Mouse (Mus musculus): ENCODE measurements around the gene Olfr69. TPM values are rescaled to one million over a fixed set of nuclear protein-coding genes. Genes with fewer than 3 reads are reported as not detected.
"Not testable (repeated sequence)": the region's sequence is repeated elsewhere in the genome, so short reads cannot be mapped to it uniquely, and the experiment has no call there.

The Olfr69 gene
- not detected in 2 replicates for polyA plus RNA-seq (2016; fragmentation: Nextera tagmentation; extraction: Ambion mirVana)

GRCm38 (mm10) chr7:103771494-103771893 lies at the start of gene Olfr69:
Gene Olfr69, minus strand, starts transcription at chr7:103771594.
- no peaks in the 10 kb centered on the region for H3K9me3 ChIP-seq
- no peak within 1 kb of the TSS for H3K27ac ChIP-seq
- no peak for DNase-seq (ENCODE audit: low spot score)
- 71% methylated on average over 2 of the region's 2 CpGs for WGBS
- H3K4me3 ChIP-seq = no peak within 1 kb of the TSS
- no peaks in the 10 kb centered on the region for H3K27me3 ChIP-seq (ENCODE audit: insufficient read depth, poor library complexity, severe bottlenecking)
- H3K4me1 ChIP-seq = no peaks in the 10 kb centered on the region
- H3K36me3 ChIP-seq = no peaks in the 10 kb centered on the region

GRCm38 (mm10) chr7:103815085-103815484 lies 43.7 kb upstream of the Olfr69 start:
- H3K4me1 ChIP-seq; H3K27me3 ChIP-seq (ENCODE audit: insufficient read depth, poor library complexity, severe bottlenecking); H3K27ac ChIP-seq; H3K36me3 ChIP-seq; H3K9me3 ChIP-seq; H3K4me3 ChIP-seq; DNase-seq (ENCODE audit: low spot score): not testable (repeated sequence)
- WGBS = 100% methylated on average over 1 of the region's 2 CpGs

GRCm38 (mm10) chr7:103813766-103814165 lies 42.4 kb upstream of the Olfr69 start, which contains the start of gene Hbb-bt:
Gene Hbb-bt, minus strand, starts transcription at chr7:103813996.
- H3K4me3 ChIP-seq = no peak within 1 kb of the TSS
- H3K27me3 ChIP-seq (ENCODE audit: insufficient read depth, poor library complexity, severe bottlenecking) = no peaks in the 10 kb centered on the region
- H3K9me3 ChIP-seq = no peaks in the 10 kb centered on the region
- H3K4me1 ChIP-seq = no peaks in the 10 kb centered on the region
- no peak within 1 kb of the TSS for H3K27ac ChIP-seq
- H3K36me3 ChIP-seq = no peaks in the 10 kb centered on the region
- WGBS = 87% methylated on average over 3 of the region's 3 CpGs
- DNase-seq (ENCODE audit: low spot score) = peak; percentile 78

GRCm38 (mm10) chr7:103813152-103813551 lies 41.8 kb upstream of the Olfr69 start:
- not testable (repeated sequence) for H3K27ac ChIP-seq; H3K9me3 ChIP-seq; H3K4me1 ChIP-seq; H3K36me3 ChIP-seq; H3K4me3 ChIP-seq; DNase-seq (ENCODE audit: low spot score); H3K27me3 ChIP-seq (ENCODE audit: insufficient read depth, poor library complexity, severe bottlenecking)
- WGBS = no CpG with 5 or more reads among the region's 3 CpGs

DNA sequence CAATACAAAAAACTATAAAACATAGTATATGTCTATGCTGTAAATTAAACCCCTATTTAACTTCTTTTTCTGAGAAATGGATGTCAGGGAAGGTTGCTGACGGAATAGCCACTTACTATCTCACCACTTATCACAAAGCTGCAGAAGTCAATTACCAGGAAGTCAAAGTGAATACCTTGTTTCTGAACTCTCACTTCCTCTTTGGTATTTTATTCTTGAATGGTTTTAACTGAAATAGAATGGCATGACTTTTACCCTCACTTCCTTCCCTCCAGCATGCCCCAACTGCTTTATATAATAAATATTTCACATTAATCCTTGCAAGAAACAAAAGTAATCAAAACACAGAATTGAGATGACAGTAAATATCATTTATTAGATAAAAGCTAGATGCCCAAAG lies 40.8 kb upstream of the Olfr69 start:
- no peak overlapping the region for H3K4me3 ChIP-seq
- H3K4me1 ChIP-seq = no peaks in the 10 kb centered on the region
- no peaks in the 10 kb centered on the region for H3K36me3 ChIP-seq
- H3K27me3 ChIP-seq (ENCODE audit: insufficient read depth, poor library complexity, severe bottlenecking) = no peaks in the 10 kb centered on the region
- no peaks in the 10 kb centered on the region for H3K9me3 ChIP-seq
- WGBS = 47% methylated on average over 1 of the region's 1 CpGs
- no peak overlapping the region for H3K27ac ChIP-seq
- no peak for DNase-seq (ENCODE audit: low spot score)

GRCm38 (mm10) chr7:103811223-103811845 lies 39.9 kb upstream of the Olfr69 start:
- no peak for DNase-seq (ENCODE audit: low spot score)
- Histone ChIP-seq H3K27me3 (ENCODE audit: insufficient read depth, poor library complexity, severe bottlenecking) (no peaks in the 10 kb centered on the region), H3K36me3 (no peaks in the 10 kb centered on the region), H3K9me3 (no peaks in the 10 kb centered on the region), H3K4me1 (no peaks in the 10 kb centered on the region), H3K4me3 (no peak overlapping the region), H3K27ac (no peak overlapping the region; the same call in 1 of the 2 replicates)
- WGBS = 57% methylated on average over 1 of the region's 1 CpGs

- Histone ChIP-seq H3K27ac (no peak overlapping the region; the same call in 1 of the 2 replicates), H3K36me3 (no peaks in the 10 kb centered on the region), H3K9me3 (no peaks in the 10 kb centered on the region), H3K4me1 (no peaks in the 10 kb centered on the region), H3K4me3 (no peak overlapping the region), H3K27me3 (ENCODE audit: insufficient read depth, poor library complexity, severe bottlenecking) (no peaks in the 10 kb centered on the region)
- 67% methylated on average over 3 of the region's 3 CpGs for WGBS
- DNase-seq (ENCODE audit: low spot score) = no peak
These were observed 39.4 kb upstream of the Olfr69 start for GRCm38 (mm10) chr7:103810746-103811145.

- Histone ChIP-seq H3K4me1 (no peaks in the 10 kb centered on the region), H3K4me3 (no peak overlapping the region), H3K9me3 (no peaks in the 10 kb centered on the region), H3K27me3 (ENCODE audit: insufficient read depth, poor library complexity, severe bottlenecking) (no peaks in the 10 kb centered on the region), H3K36me3 (no peaks in the 10 kb centered on the region), H3K27ac (peak overlapping the region; percentile 36; the same call in 1 of the 2 replicates)
- DNase-seq (ENCODE audit: low spot score) = no peak
- WGBS = 81% methylated on average over 1 of the region's 1 CpGs
These were observed 38.9 kb upstream of the Olfr69 start for GRCm38 (mm10) chr7:103810296-103810695.

- Histone ChIP-seq H3K27ac (peak overlapping the region; percentile 36; the same call in 1 of the 2 replicates), H3K4me1 (no peaks in the 10 kb centered on the region), H3K27me3 (ENCODE audit: insufficient read depth, poor library complexity, severe bottlenecking) (no peaks in the 10 kb centered on the region), H3K36me3 (no peaks in the 10 kb centered on the region), H3K4me3 (no peak overlapping the region), H3K9me3 (no peaks in the 10 kb centered on the region)
- WGBS = 45% methylated on average over 1 of the region's 1 CpGs
- no peak for DNase-seq (ENCODE audit: low spot score)
These were observed 38.4 kb upstream of the Olfr69 start for GRCm38 (mm10) chr7:103809801-103810155.

DNA sequence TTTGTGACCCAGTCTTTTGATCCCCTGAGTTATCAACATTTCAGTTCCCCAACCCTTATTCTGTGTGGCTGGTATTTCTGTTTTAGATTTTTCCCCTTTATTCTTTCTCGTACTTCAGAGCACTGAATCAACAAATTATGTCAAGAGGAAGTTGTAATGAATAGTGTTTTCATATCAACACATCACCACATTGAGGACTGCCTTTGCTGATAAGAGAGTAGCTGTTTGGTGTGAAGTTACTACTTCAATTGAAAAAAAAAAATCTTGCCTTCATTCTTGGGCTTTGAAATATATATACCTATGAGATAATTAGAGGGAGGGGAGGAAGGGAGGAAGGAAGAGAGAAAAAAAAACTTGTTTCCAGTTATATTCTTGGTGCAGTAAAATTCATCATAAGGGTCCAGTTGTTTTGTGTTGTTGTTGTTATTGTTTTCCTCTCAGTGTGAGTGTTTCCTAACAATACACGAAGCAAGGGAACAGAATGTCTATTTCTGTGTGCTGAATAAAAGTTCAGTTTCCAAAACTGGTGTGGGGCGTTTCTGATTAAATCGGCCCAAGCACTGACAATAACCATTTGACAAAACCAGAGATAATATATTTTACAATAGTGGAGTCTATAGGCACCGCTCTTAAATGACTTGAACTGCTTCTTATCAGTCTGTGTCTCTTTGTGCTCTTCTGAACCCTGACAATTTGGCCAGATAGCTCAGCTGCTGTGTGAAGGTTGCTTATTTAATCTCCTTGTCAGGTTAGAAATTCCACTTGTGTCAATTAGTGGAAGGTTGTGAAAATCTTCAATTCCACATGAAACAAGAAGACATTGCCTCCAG lies 37.8 kb upstream of the Olfr69 start:
- Histone ChIP-seq H3K36me3 (no peaks in the 10 kb centered on the region), H3K9me3 (no peaks in the 10 kb centered on the region), H3K4me3 (no peak overlapping the region), H3K27ac (peak overlapping the region; percentile 36; the same call in 1 of the 2 replicates), H3K4me1 (no peaks in the 10 kb centered on the region), H3K27me3 (ENCODE audit: insufficient read depth, poor library complexity, severe bottlenecking) (no peaks in the 10 kb centered on the region)
- 27% methylated on average over 5 of the region's 5 CpGs for WGBS
- DNase-seq (ENCODE audit: low spot score) = no peak

GRCm38 (mm10) chr7:103808120-103808519 lies 36.7 kb upstream of the Olfr69 start:
- DNase-seq (ENCODE audit: low spot score); H3K9me3 ChIP-seq; H3K4me3 ChIP-seq; H3K27ac ChIP-seq; H3K4me1 ChIP-seq; H3K27me3 ChIP-seq (ENCODE audit: insufficient read depth, poor library complexity, severe bottlenecking); H3K36me3 ChIP-seq: not testable (repeated sequence)
- 71% methylated on average over 2 of the region's 2 CpGs for WGBS

DNA sequence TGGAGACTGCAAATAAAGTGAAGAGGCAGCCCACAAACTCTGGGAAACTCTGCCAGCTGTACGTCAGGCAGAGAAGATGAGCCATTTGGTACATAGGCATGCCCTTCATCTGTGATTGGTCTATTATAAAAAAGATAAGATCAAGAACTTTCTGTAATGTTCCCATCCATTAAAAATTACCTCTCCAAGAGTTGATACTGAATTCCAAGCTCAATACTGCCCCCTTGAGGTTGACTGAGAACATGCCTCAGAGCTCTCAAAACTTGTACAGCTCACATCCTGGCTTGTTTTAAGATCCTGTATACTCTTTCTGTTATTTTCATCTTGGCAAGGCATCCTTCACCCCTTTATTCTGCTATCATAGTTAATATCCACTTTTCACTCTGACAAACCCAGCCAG lies 35.5 kb upstream of the Olfr69 start:
- Histone ChIP-seq H3K9me3 (no peaks in the 10 kb centered on the region), H3K27ac (no peak overlapping the region), H3K4me1 (no peaks in the 10 kb centered on the region), H3K27me3 (ENCODE audit: insufficient read depth, poor library complexity, severe bottlenecking) (no peaks in the 10 kb centered on the region), H3K4me3 (no peak overlapping the region), H3K36me3 (no peaks in the 10 kb centered on the region)
- WGBS = 70% methylated on average over 1 of the region's 1 CpGs
- DNase-seq (ENCODE audit: low spot score) = no peak

DNA sequence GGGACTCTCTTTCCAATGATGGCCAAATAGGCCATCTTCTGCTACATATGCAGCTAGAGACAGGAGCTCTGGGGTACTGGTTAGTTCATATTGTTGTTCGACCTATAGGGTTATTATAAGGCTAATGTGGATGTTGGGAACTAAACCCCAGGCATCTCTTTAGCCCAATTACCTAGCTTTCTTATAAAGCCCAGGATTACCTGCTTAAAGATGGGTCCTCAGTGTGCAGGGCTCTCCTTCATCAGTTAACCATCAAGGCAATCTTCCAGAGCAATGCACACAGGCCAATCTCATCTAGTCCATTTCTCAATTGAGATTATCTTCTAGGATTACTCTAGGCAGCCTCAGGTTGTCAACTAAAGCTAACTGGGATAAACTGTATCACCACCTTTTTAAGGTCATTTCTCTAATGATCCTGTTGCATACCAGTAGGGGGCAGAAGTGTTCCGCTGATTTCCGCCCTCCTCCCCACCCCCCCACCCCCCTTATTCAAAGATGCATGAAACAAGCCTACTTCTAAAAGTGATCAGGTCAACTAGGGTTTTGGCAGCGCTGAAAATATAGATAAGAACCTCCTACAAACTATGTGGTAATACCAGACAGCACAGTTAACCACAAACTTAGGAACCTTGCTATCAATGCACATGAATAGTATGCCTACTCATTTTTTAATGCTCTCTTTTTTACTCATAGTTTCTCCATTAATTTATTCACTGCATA lies 21.4 kb upstream of the Olfr69 start:
- Histone ChIP-seq H3K4me1 (no peaks in the 10 kb centered on the region), H3K9me3 (no peaks in the 10 kb centered on the region), H3K4me3 (no peak overlapping the region), H3K36me3 (no peaks in the 10 kb centered on the region), H3K27ac (no peak overlapping the region), H3K27me3 (ENCODE audit: insufficient read depth, poor library complexity, severe bottlenecking) (no peaks in the 10 kb centered on the region)
- 16% methylated on average over 4 of the region's 4 CpGs for WGBS
- DNase-seq (ENCODE audit: low spot score) = no peak

Measured in heart, embryonic 10.5 days (tissue).